Mouse (Mus musculus) CH12.LX (cell line): ENCODE results near the gene Vtn. TPM values are rescaled to one million over a fixed set of nuclear protein-coding genes. Genes with fewer than 3 reads are reported as not detected.

ENCODE experiments used
- DNase-seq: peaks from one replicate; pipeline ENCODE4 v3.0.0-alpha.2; 2013; ENCODE audit errors: extremely low read depth
- H3K27ac ChIP-seq: 2 replicates; pipeline ENCODE4 v1.5.1; 2012; ENCODE audit warnings: low read depth, mild to moderate bottlenecking, control low read depth, moderate library complexity; ENCODE audit not compliant: insufficient read depth
- H3K27me3 ChIP-seq: replicated peaks from 2 replicates; pipeline ENCODE3; 2012; ENCODE audit warnings: inconsistent platforms
- H3K36me3 ChIP-seq, 2 experiments: replicated peaks in 1 of 2; 2 replicates each; pipeline versions ENCODE3 to v1.6.1; 2012; ENCODE audit warnings: inconsistent platforms in 1 of 2, low read length in 1 of 2, mild to moderate bottlenecking in 1 of 2, mixed read lengths in 1 of 2, moderate library complexity in 1 of 2; ENCODE audit not compliant: control insufficient read depth in 1 of 2, insufficient read depth in 1 of 2
- H3K4me1 ChIP-seq, 2 experiments: 2 replicates each; pipeline ENCODE4 v1.6.1; 2012; ENCODE audit warnings: inconsistent platforms in 1 of 2, moderate library complexity in 1 of 2; ENCODE audit not compliant: insufficient read depth in 2 of 2, control insufficient read depth in 1 of 2
- H3K4me2 ChIP-seq: 2 replicates; pipeline ENCODE4 v1.6.1; 2012; ENCODE audit warnings: low read depth, mild to moderate bottlenecking, control low read depth; ENCODE audit not compliant: poor library complexity, insufficient read depth, severe bottlenecking
- H3K4me3 ChIP-seq, 3 experiments: fragments of 150-350 bp in 1 of 3; sonication (generic) in 1 of 3; replicated peaks in 1 of 3; 2 replicates each; pipeline versions ENCODE3 to v1.5.1; 2011 to 2012; ENCODE audit warnings: low read depth in 2 of 3, low read length in 2 of 3, mild to moderate bottlenecking in 2 of 3, moderate library complexity in 2 of 3, control low read depth in 1 of 3, improper control_type of control experiment in 1 of 3, inconsistent platforms in 1 of 3, mixed read lengths in 1 of 3; ENCODE audit not compliant: poor library complexity in 1 of 3
- H3K79me2 ChIP-seq: replicated peaks from 2 replicates; pipeline ENCODE4 v1.6.1; 2012; ENCODE audit warnings: mild to moderate bottlenecking, moderate library complexity; ENCODE audit not compliant: control insufficient read depth, poor library complexity, insufficient read depth, severe bottlenecking; ENCODE audit errors: extremely low read depth
- H3K9ac ChIP-seq: 2 replicates; pipeline ENCODE4 v1.6.1; 2012; ENCODE audit warnings: low read depth, mild to moderate bottlenecking, control low read depth, moderate library complexity; ENCODE audit not compliant: insufficient read depth
- H3K9me3 ChIP-seq: replicated peaks from 2 replicates; pipeline ENCODE3; 2012; ENCODE audit warnings: low read length, inconsistent platforms, mixed read lengths
- BHLHE40 ChIP-seq: IDR thresholded peaks from 2 replicates; pipeline ENCODE4 v1.6.1; 2011; ENCODE audit warnings: mild to moderate bottlenecking, low read depth, low read length, improper control_type of control experiment
- CHD1 ChIP-seq: IDR thresholded peaks from 2 replicates; pipeline ENCODE4 v1.6.1; 2012; ENCODE audit warnings: low read depth, low read length, improper control_type of control experiment, inconsistent platforms
- CHD2 ChIP-seq: IDR thresholded peaks from 2 replicates; pipeline ENCODE4 v1.6.1; 2011; ENCODE audit warnings: low read length, improper control_type of control experiment
- CTCF ChIP-seq, 2 experiments: IDR thresholded peaks in 1 of 2; conservative IDR thresholded peaks in 1 of 2; 2 replicates each; pipeline ENCODE4 v1.5.1; 2011 to 2012; ENCODE audit warnings: low read depth in 2 of 2, low read length in 2 of 2, improper control_type of control experiment in 1 of 2, inconsistent platforms in 1 of 2, mild to moderate bottlenecking in 1 of 2, moderate library complexity in 1 of 2
- E2F4 ChIP-seq: IDR thresholded peaks from 2 replicates; pipeline ENCODE4 v1.6.1; 2011; ENCODE audit warnings: low read depth, low read length, improper control_type of control experiment; ENCODE audit not compliant: insufficient replicate concordance
- ELF1 ChIP-seq: IDR thresholded peaks from 2 replicates; pipeline ENCODE4 v1.6.1; 2014; ENCODE audit warnings: low read depth, mild to moderate bottlenecking, inconsistent platforms, low read length, improper control_type of control experiment
- EP300 ChIP-seq: IDR thresholded peaks from 2 replicates; pipeline ENCODE4 v1.6.1; 2011; ENCODE audit warnings: low read length, improper control_type of control experiment
- ETS1 ChIP-seq: conservative IDR thresholded peaks from 2 replicates; pipeline ENCODE4 v1.6.1; 2012; ENCODE audit warnings: low read depth, mild to moderate bottlenecking, inconsistent platforms, low read length, improper control_type of control experiment, moderate library complexity
- HCFC1 ChIP-seq: IDR thresholded peaks from 2 replicates; pipeline ENCODE4 v1.6.1; 2012; ENCODE audit warnings: low read depth, mild to moderate bottlenecking, inconsistent platforms, low read length, improper control_type of control experiment
- IRF4 ChIP-seq: IDR thresholded peaks from 2 replicates; pipeline ENCODE4 v1.6.1; 2014; ENCODE audit warnings: low read depth, mild to moderate bottlenecking, inconsistent platforms, low read length, improper control_type of control experiment
- JUN ChIP-seq: IDR thresholded peaks from 2 replicates; pipeline ENCODE4 v1.6.1; 2011; ENCODE audit warnings: low read depth, mild to moderate bottlenecking, low read length, improper control_type of control experiment, moderate library complexity; ENCODE audit not compliant: insufficient read depth
- JUND ChIP-seq: conservative IDR thresholded peaks from 2 replicates; pipeline ENCODE4 v1.6.1; 2011; ENCODE audit warnings: low read depth, low read length, improper control_type of control experiment
- KAT2A ChIP-seq: IDR thresholded peaks from 2 replicates; pipeline ENCODE4 v1.6.1; 2012; ENCODE audit warnings: low read length, improper control_type of control experiment, inconsistent platforms; ENCODE audit not compliant: insufficient replicate concordance
- MAFK ChIP-seq: IDR thresholded peaks from 2 replicates; pipeline ENCODE4 v1.6.1; 2011; ENCODE audit warnings: low read length, improper control_type of control experiment; ENCODE audit not compliant: insufficient replicate concordance
- MAX ChIP-seq: IDR thresholded peaks from 2 replicates; pipeline ENCODE4 v1.6.1; 2011; ENCODE audit warnings: low read length, improper control_type of control experiment
- MAZ ChIP-seq: IDR thresholded peaks from 2 replicates; pipeline ENCODE4 v1.6.1; 2012; ENCODE audit warnings: low read depth, mild to moderate bottlenecking, inconsistent platforms, low read length, improper control_type of control experiment, moderate library complexity
- MEF2A ChIP-seq: IDR thresholded peaks from 2 replicates; pipeline ENCODE4 v1.6.1; 2014; ENCODE audit warnings: low read depth, mild to moderate bottlenecking, inconsistent platforms, low read length, improper control_type of control experiment, borderline replicate concordance
- MXI1 ChIP-seq: IDR thresholded peaks from 2 replicates; pipeline ENCODE4 v1.6.1; 2011; ENCODE audit warnings: mild to moderate bottlenecking, low read depth, low read length, improper control_type of control experiment
- MYC ChIP-seq: IDR thresholded peaks from 2 replicates; pipeline ENCODE4 v1.6.1; 2011; ENCODE audit warnings: low read depth, mild to moderate bottlenecking, improper control_type of control experiment, low read length
- NELFE ChIP-seq: IDR thresholded peaks from 2 replicates; pipeline ENCODE4 v1.6.1; 2011; ENCODE audit warnings: low read depth, low read length, improper control_type of control experiment
- NRF1 ChIP-seq: IDR thresholded peaks from 2 replicates; pipeline ENCODE4 v1.6.1; 2014; ENCODE audit warnings: low read depth, mild to moderate bottlenecking, inconsistent platforms, low read length, improper control_type of control experiment, moderate library complexity
- PAX5 ChIP-seq: IDR thresholded peaks from 2 replicates; pipeline ENCODE4 v1.6.1; 2012; ENCODE audit warnings: low read length, inconsistent platforms, mixed read lengths
- POLR2A ChIP-seq: IDR thresholded peaks from 2 replicates; pipeline ENCODE4 v1.6.1; 2011; ENCODE audit warnings: low read depth, mild to moderate bottlenecking, improper control_type of control experiment, low read length
- POLR2AphosphoS2 ChIP-seq: IDR thresholded peaks from 2 replicates; pipeline ENCODE4 v1.6.1; 2011; ENCODE audit warnings: low read depth, low read length, improper control_type of control experiment
- RCOR1 ChIP-seq: conservative IDR thresholded peaks from 2 replicates; pipeline ENCODE4 v1.6.1; 2012; ENCODE audit warnings: low read depth, mild to moderate bottlenecking, inconsistent platforms, low read length, improper control_type of control experiment
- SIN3A ChIP-seq: IDR thresholded peaks from 2 replicates; pipeline ENCODE4 v1.6.1; 2012; ENCODE audit warnings: low read length, improper control_type of control experiment, inconsistent platforms
- SMC3 ChIP-seq: IDR thresholded peaks from 2 replicates; pipeline ENCODE4 v1.6.1; 2011; ENCODE audit warnings: low read depth, low read length, improper control_type of control experiment
- TBP ChIP-seq: conservative IDR thresholded peaks from 2 replicates; pipeline ENCODE4 v1.6.1; 2011; ENCODE audit warnings: low read depth, low read length, improper control_type of control experiment
- TCF12 ChIP-seq: IDR thresholded peaks from 2 replicates; pipeline ENCODE4 v1.6.1; 2014; ENCODE audit warnings: low read depth, mild to moderate bottlenecking, inconsistent platforms, low read length, improper control_type of control experiment
- USF1 ChIP-seq: IDR thresholded peaks from 2 replicates; pipeline ENCODE4 v1.6.1; 2014; ENCODE audit warnings: low read depth, mild to moderate bottlenecking, inconsistent platforms, low read length, improper control_type of control experiment
- USF2 ChIP-seq: conservative IDR thresholded peaks from 2 replicates; pipeline ENCODE4 v1.6.1; 2011; ENCODE audit warnings: low read depth, low read length, improper control_type of control experiment
- ZC3H11A ChIP-seq: IDR thresholded peaks from 2 replicates; pipeline ENCODE4 v1.6.1; 2012; ENCODE audit warnings: low read depth, mild to moderate bottlenecking, inconsistent platforms, low read length, improper control_type of control experiment
- ZKSCAN1 ChIP-seq: IDR thresholded peaks from 2 replicates; pipeline ENCODE4 v1.6.1; 2012; ENCODE audit warnings: low read depth, inconsistent platforms, low read length, improper control_type of control experiment, borderline replicate concordance
- ZNF384 ChIP-seq: IDR thresholded peaks from 2 replicates; pipeline ENCODE4 v1.6.1; 2012; ENCODE audit warnings: low read depth, low read length, improper control_type of control experiment, inconsistent platforms
- dilution Hi-C: fragments of 300-500 bp; cut with MboI; formaldehyde crosslinking; loops from 2 replicates; pipeline ENCODE4 v1.14.3; 2020; ENCODE audit warnings: low sequenced_read_pairs; ENCODE audit not compliant: extremely low pct_unique_long_range_greater_than_20kb, extremely low pct_ligation_motif_present
- in situ Hi-C: fragments of 300-500 bp; cut with MboI; formaldehyde crosslinking; loops from 3 replicates; pipeline ENCODE4 v1.14.3; 2019; ENCODE audit warnings: low sequenced_read_pairs, low pct_ligation_motif_present, low pct_unique_long_range_greater_than_20kb, mixed read lengths
- polyA plus RNA-seq: library from polyadenylated mRNA; unstranded; fragments of >175 nt; gene quantifications from 2 replicates; pipeline ENCODE4 v1.2.1, GENCODE M21; 2012; ENCODE audit warnings: low read depth; ENCODE audit not compliant: insufficient read length
- total RNA-seq, 2 experiments: library from RNA; depleted of rRNA; stranded (reverse); fragments of 300-350 nt in 1 of 2; fragments of >200 nt in 1 of 2; gene quantifications; 2 replicates each; pipeline ENCODE4 v1.2.3; 2012 to 2014

The Vtn gene
- total and polyA plus RNA-seq, 3 experiments = not detected

- TF ChIP-seq JUN (no peak), CHD2 (no peak), SMC3 (peak; percentile 54), EP300 (no peak), BHLHE40 (no peak), MAFK (no peak), ZKSCAN1 (no peak), HCFC1 (no peak)
Measured at GRCm38 (mm10) chr11:78509148-78509547, 10.3 kb downstream of the Vtn start (continued).

GRCm38 (mm10) chr11:78512025-78512957 is 13.4 kb downstream of the Vtn start, which contains the start of the genes Tmem199 and Poldip2:
TSS of gene Tmem199 (minus strand) at chr11:78512172.
TSS of gene Poldip2 (plus strand) at chr11:78512193.
- peak within 1 kb of the TSS; percentile 14; the same call in 1 of the 2 replicates for H3K27ac ChIP-seq
- dilution Hi-C loops = no loop called here
- H3K4me3 ChIP-seq = peak within 1 kb of the TSS; percentile 74 to 85 (median 83)
- DNase-seq = peak; percentile 97
- H3K4me2 ChIP-seq = peak within 1 kb of the TSS; percentile 99
- H3K36me3 ChIP-seq = peaks cover 42 to 59% of the 10 kb centered on the region in 2 experiments
- no peaks in the 10 kb centered on the region for H3K27me3 ChIP-seq
- peaks cover 0 to 31% of the 10 kb centered on the region in 2 experiments; a peak in 2 of 4 replicates for H3K4me1 ChIP-seq
- peaks cover 25% of the 10 kb centered on the region for H3K79me2 ChIP-seq
- in situ Hi-C loops = no loop called here
- H3K9ac ChIP-seq = peak within 1 kb of the TSS; percentile 94
- no peaks in the 10 kb centered on the region for H3K9me3 ChIP-seq
- peak; percentile 99 for TF ChIP-seq NELFE
- TF ChIP-seq HCFC1 = peak; percentile 87
- TF ChIP-seq SIN3A = peak; percentile 92
- peak; percentile 88 for TF ChIP-seq MXI1
- no peak for TF ChIP-seq EP300
- TF ChIP-seq ETS1 = no peak
- peak; percentile 89 for TF ChIP-seq USF1
- TF ChIP-seq PAX5 = no peak
- TF ChIP-seq JUND = no peak
- peak; percentile 61; the same call in 1 of the 2 replicates for TF ChIP-seq IRF4
- peak; percentile 81; the same call in 1 of the 2 replicates for TF ChIP-seq MAZ
- peak; percentile 95 for TF ChIP-seq TCF12
- peak; percentile 29; the same call in 1 of the 2 replicates for TF ChIP-seq ZNF384
- TF ChIP-seq NRF1 = peak; percentile 55
- TF ChIP-seq ZC3H11A = no peak
- peak; percentile 88; the same call in 1 of the 2 replicates for TF ChIP-seq MYC
- no peak for TF ChIP-seq E2F4
- no peak for TF ChIP-seq CTCF (conservative IDR thresholded peaks at IDR 0.05 in 1 of 2, IDR thresholded peaks at IDR 0.05 in 1 of 2; ENCODE audit: low read depth in 2 of 2, low read length in 2 of 2)
- TF ChIP-seq ZKSCAN1 = no peak
- peak; percentile 77 for TF ChIP-seq USF2
- peak; percentile 82 for TF ChIP-seq POLR2AphosphoS2
- peak; percentile 76; the same call in 1 of the 2 replicates for TF ChIP-seq RCOR1
- peak; percentile 87 for TF ChIP-seq MAX
- no peak for TF ChIP-seq CHD1
- TF ChIP-seq MAFK = 0 out of 2 replicates have a peak, but pooled peaks have one; percentile 52
- TF ChIP-seq BHLHE40 = peak; percentile 94
- peak; percentile 99 for TF ChIP-seq POLR2A
- peak; percentile 88 for TF ChIP-seq ELF1
- peak; percentile 54 for TF ChIP-seq MEF2A
- TF ChIP-seq KAT2A = 0 out of 2 replicates have a peak, but pooled peaks have one; percentile 70
- TF ChIP-seq SMC3 = no peak
- no peak for TF ChIP-seq JUN
- TF ChIP-seq TBP = peak; percentile 85
